Mouse (Mus musculus) gastrocnemius, postnatal 36 days (tissue): ENCODE data around the gene Gucy2f. TPM values are rescaled to one million over a fixed set of nuclear protein-coding genes. Genes with fewer than 3 reads are reported as not detected.

ENCODE experiments used
- total RNA-seq, 2 experiments: library from RNA; stranded (reverse); gene quantifications; 2 replicates each; pipeline ENCODE4 v1.2.3; 2021

Gucy2f gene
- total RNA-seq, 2 experiments from 2014 or later: not detected

Other genes starting within 250 kb of the Gucy2f start
- 1 to 10 TPM; 2.4 to 2.8 TPM for gene Nxt2, start 29.8 kb upstream of the Gucy2f start, total RNA-seq
- gene Kcne1l, start 109.4 kb upstream of the Gucy2f start, total RNA-seq: 1 to 10 TPM; 3.5 to 4.1 TPM
- gene Acsl4, start 193.6 kb upstream of the Gucy2f start, total RNA-seq: 10 to 100 TPM; 20.5 to 20.9 TPM